19 mouse cellular contexts compared by ENCODE assay signal in genomic region chr2:52570781-52571180, GRCm38 (mm10).
DNase-seq lines count a peak whose midpoint lies in the region; ATAC-seq and TF ChIP-seq lines count a peak whose summit lies in the region.
"Had no signal": no experiment of that assay in that cellular context is flagged by ENCODE, and none has a peak within 500 bp of the region (broad histone marks: within the 10 kb centered on the region; RNA-seq: fewer than 3 reads in every experiment).

No protein-coding gene starts in this region.

- no peak overlapping the region for H3K9ac ChIP-seq in heart, embryonic 12.5 days
- H3K9ac ChIP-seq in liver, embryonic 11.5 days (ENCODE audit: low read depth, low read length) = peak overlapping the region; percentile 8; the same call in 1 of the 2 replicates
- H3K9ac ChIP-seq in liver, postnatal 0 days (replicated peaks) = no peak overlapping the region
- H3K9ac ChIP-seq in liver, embryonic 13.5 days = no peak overlapping the region; the same call in 1 of the 2 replicates
- H3K9ac ChIP-seq: forebrain, embryonic 13.5 days; hindbrain, embryonic 13.5 days; limb, embryonic 15.5 days; neural tube, embryonic 13.5 days had no signal

- no peak for TF ChIP-seq CTCF in liver, postnatal 0 days (IDR thresholded peaks at IDR 0.05; ENCODE audit: low read depth)

- no peaks in the 10 kb centered on the region for H3K9me3 ChIP-seq in heart, embryonic 12.5 days (replicated peaks)
- H3K9me3 ChIP-seq in liver, embryonic 11.5 days (ENCODE audit: control insufficient read depth, low read length) = no peaks in the 10 kb centered on the region
- no peaks in the 10 kb centered on the region for H3K9me3 ChIP-seq in liver, postnatal 0 days (ENCODE audit: low read length)
- no peaks in the 10 kb centered on the region for H3K9me3 ChIP-seq in liver, embryonic 13.5 days (replicated peaks)
- H3K9me3 ChIP-seq: forebrain, embryonic 13.5 days; hindbrain, embryonic 13.5 days; limb, embryonic 15.5 days; neural tube, embryonic 13.5 days had no signal

- TF ChIP-seq EP300 in liver, postnatal 0 days (IDR thresholded peaks at IDR 0.05; ENCODE audit: low read depth) = no peak

- H3K27ac ChIP-seq in heart, embryonic 12.5 days (ENCODE audit: poor library complexity, severe bottlenecking) = peak overlapping the region; percentile 82
- H3K27ac ChIP-seq in liver, embryonic 11.5 days (ENCODE audit: low read depth, low read length) = no peak overlapping the region
- H3K27ac ChIP-seq in liver, postnatal 0 days (ENCODE audit: low read depth) = no peak overlapping the region
- H3K27ac ChIP-seq in liver, embryonic 13.5 days = no peak overlapping the region
- H3K27ac ChIP-seq: forebrain, embryonic 13.5 days; gastrocnemius, adult 2 months; hindbrain, embryonic 13.5 days; limb, embryonic 15.5 days; neural tube, embryonic 13.5 days had no signal

- DNase-seq in heart, postnatal 36 days = no peak
- DNase-seq in liver, embryonic 11.5 days (ENCODE audit: low spot score) = no peak
- DNase-seq in liver, postnatal 0 days = no peak
- no peak for DNase-seq in liver, embryonic 13.5 days
- DNase-seq in splenic B cell, adult 2 months (ENCODE audit: low read depth, low spot score) = peak; percentile 23
- DNase-seq in layer of hippocampus, postnatal 36 days = no peak
- DNase-seq: adrenal gland, postnatal 14 days; cerebellum, adult 8-10 months; gastrocnemius, adult 2 months; kidney, adult 18-20 months; left cerebral cortex, postnatal 4 days; lung, postnatal 4 days; midbrain, embryonic 14.5 days; retina, postnatal 1 day had no signal

- no peaks in the 10 kb centered on the region for H3K27me3 ChIP-seq in heart, embryonic 12.5 days (replicated peaks)
- H3K27me3 ChIP-seq in liver, embryonic 11.5 days (replicated peaks; ENCODE audit: control insufficient read depth, insufficient read depth, low read length) = no peaks in the 10 kb centered on the region
- no peaks in the 10 kb centered on the region for H3K27me3 ChIP-seq in liver, postnatal 0 days (ENCODE audit: insufficient read depth, low read length)
- H3K27me3 ChIP-seq in liver, embryonic 13.5 days = no peaks in the 10 kb centered on the region
- H3K27me3 ChIP-seq in splenic B cell, adult 2 months (ENCODE audit: control insufficient read depth, insufficient read depth, low read length, poor library complexity, severe bottlenecking) = no peaks in the 10 kb centered on the region
- H3K27me3 ChIP-seq: forebrain, embryonic 13.5 days; hindbrain, embryonic 13.5 days; limb, embryonic 15.5 days; neural tube, embryonic 13.5 days had no signal

- 0 out of 2 replicates have a peak, but pooled peaks have one; percentile 22 for ATAC-seq in heart, embryonic 12.5 days (ENCODE audit: insufficient number of reproducible peaks, low FRiP score)
- peak; percentile 42; the same call in 1 of the 2 replicates for ATAC-seq in liver, embryonic 11.5 days (replicated peaks; ENCODE audit: low FRiP score)
- no peak for ATAC-seq in liver, postnatal 0 days
- ATAC-seq in liver, embryonic 13.5 days (ENCODE audit: low read depth) = peak; percentile 52
- ATAC-seq: forebrain, embryonic 13.5 days had no signal

- intact Hi-C loops in heart, postnatal 36 days (cut with DNase I) = no loop called here

- H3K4me3 ChIP-seq in heart, embryonic 12.5 days = no peak overlapping the region
- H3K4me3 ChIP-seq in liver, embryonic 11.5 days (ENCODE audit: low read depth, low read length) = no peak overlapping the region
- H3K4me3 ChIP-seq in liver, postnatal 0 days (ENCODE audit: low read depth, low read length) = no peak overlapping the region
- no peak overlapping the region for H3K4me3 ChIP-seq in liver, embryonic 13.5 days (replicated peaks)
- H3K4me3 ChIP-seq: forebrain, embryonic 13.5 days; gastrocnemius, adult 2 months; hindbrain, embryonic 13.5 days; limb, embryonic 15.5 days; neural tube, embryonic 13.5 days had no signal

- 0 out of 2 replicates have a peak overlapping the region, but pooled peaks have one; percentile 9 for H3K4me2 ChIP-seq in heart, embryonic 12.5 days
- peak overlapping the region; percentile 20; the same call in 1 of the 2 replicates for H3K4me2 ChIP-seq in liver, embryonic 11.5 days
- H3K4me2 ChIP-seq in liver, postnatal 0 days (ENCODE audit: low read depth, low read length) = no peak overlapping the region
- H3K4me2 ChIP-seq in liver, embryonic 13.5 days = peak overlapping the region; percentile 53
- H3K4me2 ChIP-seq: forebrain, embryonic 13.5 days; hindbrain, embryonic 13.5 days; limb, embryonic 15.5 days; neural tube, embryonic 13.5 days had no signal

- peaks cover 17% of the 10 kb centered on the region for H3K4me1 ChIP-seq in heart, embryonic 12.5 days (replicated peaks)
- H3K4me1 ChIP-seq in liver, embryonic 11.5 days (replicated peaks; ENCODE audit: control insufficient read depth, insufficient read depth, low read length) = peaks cover 19% of the 10 kb centered on the region
- H3K4me1 ChIP-seq in liver, postnatal 0 days (ENCODE audit: insufficient read depth) = peaks cover 15% of the 10 kb centered on the region
- peaks cover 50% of the 10 kb centered on the region for H3K4me1 ChIP-seq in liver, embryonic 13.5 days (replicated peaks)
- H3K4me1 ChIP-seq: forebrain, embryonic 13.5 days; hindbrain, embryonic 13.5 days; limb, embryonic 15.5 days; neural tube, embryonic 13.5 days had no signal

- no peaks in the 10 kb centered on the region for H3K36me3 ChIP-seq in heart, embryonic 12.5 days
- no peaks in the 10 kb centered on the region for H3K36me3 ChIP-seq in liver, embryonic 11.5 days (ENCODE audit: control insufficient read depth, insufficient read depth, low read length)
- no peaks in the 10 kb centered on the region for H3K36me3 ChIP-seq in liver, postnatal 0 days (replicated peaks; ENCODE audit: insufficient read depth, low read length)
- H3K36me3 ChIP-seq in liver, embryonic 13.5 days = no peaks in the 10 kb centered on the region
- no peaks in the 10 kb centered on the region for H3K36me3 ChIP-seq in splenic B cell, adult 2 months (ENCODE audit: control insufficient read depth, insufficient read depth, low read length, poor library complexity, severe bottlenecking)
- H3K36me3 ChIP-seq: hindbrain, embryonic 13.5 days; limb, embryonic 15.5 days; neural tube, embryonic 13.5 days had no signal

- WGBS in heart, embryonic 12.5 days = 28% methylated on average over 5 of the region's 5 CpGs
- WGBS in liver, embryonic 11.5 days = 45% methylated on average over 5 of the region's 5 CpGs
- WGBS in liver, postnatal 0 days (ENCODE audit: insufficient replicate concordance) = 46% methylated on average over 5 of the region's 5 CpGs
- 24% methylated on average over 5 of the region's 5 CpGs for WGBS in liver, embryonic 13.5 days (ENCODE audit: insufficient replicate concordance)
